Mouse (Mus musculus) thymus, adult 2 months (tissue): ENCODE measurements around the gene Slc5a2.

ENCODE experiments used
- CTCF ChIP-seq: fragments of 200-500 bp; IDR thresholded peaks from 2 replicates; pipeline ENCODE4 v1.5.1; 2012; ENCODE audit warnings: mild to moderate bottlenecking, control low read depth, low read length, moderate library complexity, borderline replicate concordance; ENCODE audit not compliant: control insufficient read depth, poor library complexity, insufficient read depth; ENCODE audit errors: extremely low read depth
- POLR2A ChIP-seq: fragments of 200-500 bp; IDR thresholded peaks from 2 replicates; pipeline ENCODE4 v1.6.1; 2012; ENCODE audit warnings: mild to moderate bottlenecking, low read length, control low read depth, moderate library complexity; ENCODE audit not compliant: control insufficient read depth, poor library complexity, insufficient read depth; ENCODE audit errors: extremely low read depth

DNA sequence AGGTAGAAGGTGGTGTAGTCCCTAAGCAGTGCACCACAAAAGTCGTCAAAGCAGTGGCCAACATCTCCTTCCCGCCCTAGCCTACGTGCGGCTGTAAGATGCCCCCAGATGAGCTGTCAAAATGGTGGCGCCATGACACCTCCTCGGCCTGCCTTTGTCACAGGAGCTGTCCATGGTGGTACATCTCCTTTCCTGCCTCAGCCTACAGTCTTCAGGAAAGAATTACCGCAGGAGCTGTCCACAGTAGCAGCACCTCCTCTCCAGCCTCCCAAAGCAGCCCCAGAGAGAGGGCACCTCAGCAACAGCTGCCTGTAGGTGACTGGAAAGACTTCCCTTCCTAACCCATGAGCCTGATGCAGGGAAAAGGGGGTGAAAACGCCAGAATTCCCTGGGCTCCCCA, 33.7 kb upstream of the Slc5a2 start:
- TF ChIP-seq CTCF (no peak), POLR2A (no peak)
